Mouse (Mus musculus) MEL (cell line): ENCODE data around the gene Nt5c1a. TPM values are rescaled to one million over a fixed set of nuclear protein-coding genes. Genes with fewer than 3 reads are reported as not detected.

Source experiments
- DNase-seq: peaks from one replicate; pipeline ENCODE4 v3.0.0; 2011; ENCODE audit warnings: low read depth, low spot score
- H3K27ac ChIP-seq: 2 replicates; pipeline ENCODE4 v1.5.1; 2012; ENCODE audit warnings: low read depth, mild to moderate bottlenecking, control low read depth, low read length, moderate library complexity; ENCODE audit not compliant: control insufficient read depth
- H3K27me3 ChIP-seq, 2 experiments: fragments of 150-350 bp in 1 of 2; sonication (generic) in 1 of 2; 2 replicates each; pipeline ENCODE4 v1.6.1; 2012; ENCODE audit warnings: low read length in 2 of 2, mild to moderate bottlenecking in 2 of 2, improper control_type of control experiment in 1 of 2, moderate library complexity in 1 of 2; ENCODE audit not compliant: insufficient read depth in 2 of 2, control insufficient read depth in 1 of 2
- H3K36me3 ChIP-seq, 2 experiments: 2 replicates each; pipeline ENCODE4 v1.6.1; 2012 to 2014; ENCODE audit warnings: low read length in 2 of 2, improper control_type of control experiment in 1 of 2, inconsistent platforms in 1 of 2, mild to moderate bottlenecking in 1 of 2; ENCODE audit not compliant: insufficient read depth in 2 of 2, control insufficient read depth in 1 of 2
- H3K4me1 ChIP-seq, 2 experiments: fragments of 150-350 bp in 1 of 2; sonication (generic) in 1 of 2; 2 replicates each; pipeline ENCODE4 v1.6.1; 2012; ENCODE audit warnings: low read length in 2 of 2, improper control_type of control experiment in 1 of 2, mild to moderate bottlenecking in 1 of 2; ENCODE audit not compliant: insufficient read depth in 2 of 2, control insufficient read depth in 1 of 2
- H3K4me3 ChIP-seq, 2 experiments: fragments of 150-350 bp in 1 of 2; sonication (generic) in 1 of 2; 2 replicates each; pipeline ENCODE4 v1.5.1; 2012; ENCODE audit warnings: low read depth in 2 of 2, low read length in 2 of 2, mild to moderate bottlenecking in 2 of 2, moderate library complexity in 2 of 2, control low read depth in 1 of 2, improper control_type of control experiment in 1 of 2; ENCODE audit not compliant: control insufficient read depth in 1 of 2, insufficient read depth in 1 of 2
- H3K79me2 ChIP-seq: 2 replicates; pipeline ENCODE4 v1.6.1; 2012; ENCODE audit warnings: mild to moderate bottlenecking, low read length, moderate library complexity; ENCODE audit not compliant: control insufficient read depth, poor library complexity, insufficient read depth
- H3K9ac ChIP-seq: 2 replicates; pipeline ENCODE4 v1.6.1; 2012; ENCODE audit warnings: low read depth, mild to moderate bottlenecking, control low read depth, low read length, moderate library complexity; ENCODE audit not compliant: control insufficient read depth, poor library complexity, severe bottlenecking
- H3K9me3 ChIP-seq: fragments of 150-350 bp; sonication (generic); replicated peaks from 2 replicates; pipeline ENCODE4 v1.6.1; 2012; ENCODE audit warnings: mild to moderate bottlenecking, low read length, improper control_type of control experiment, moderate library complexity; ENCODE audit not compliant: insufficient read depth
- BHLHE40 ChIP-seq: IDR thresholded peaks from 2 replicates; pipeline ENCODE4 v1.6.1; 2012; ENCODE audit warnings: low read depth, mild to moderate bottlenecking, inconsistent platforms, low read length, improper control_type of control experiment, borderline replicate concordance
- CHD1 ChIP-seq: IDR thresholded peaks from 2 replicates; pipeline ENCODE4 v1.6.1; 2012; ENCODE audit warnings: low read depth, mild to moderate bottlenecking, inconsistent platforms, low read length, improper control_type of control experiment
- CHD2 ChIP-seq: IDR thresholded peaks from 2 replicates; pipeline ENCODE4 v1.6.1; 2011; ENCODE audit warnings: low read length, improper control_type of control experiment
- CTCF ChIP-seq, 3 experiments: IDR thresholded peaks in 2 of 3; conservative IDR thresholded peaks in 1 of 3; 2 replicates each; pipeline ENCODE4 v1.5.1; 2011 to 2012; ENCODE audit warnings: low read length in 3 of 3, low read depth in 2 of 3, mild to moderate bottlenecking in 2 of 3, improper control_type of control experiment in 1 of 3, inconsistent platforms in 1 of 3, mixed read lengths in 1 of 3, moderate library complexity in 1 of 3; ENCODE audit not compliant: control insufficient read depth in 1 of 3, insufficient read depth in 1 of 3, poor library complexity in 1 of 3, severe bottlenecking in 1 of 3
- E2F4 ChIP-seq: IDR thresholded peaks from 2 replicates; pipeline ENCODE4 v1.6.1; 2011; ENCODE audit warnings: low read depth, low read length, improper control_type of control experiment, borderline replicate concordance
- ELF1 ChIP-seq: IDR thresholded peaks from 2 replicates; pipeline ENCODE4 v1.6.1; 2014; ENCODE audit warnings: low read depth, mild to moderate bottlenecking, inconsistent platforms, low read length, improper control_type of control experiment, moderate library complexity
- EP300 ChIP-seq, 2 experiments: IDR thresholded peaks; 2 replicates each; pipeline ENCODE4 v1.6.1; 2011; ENCODE audit warnings: improper control_type of control experiment in 2 of 2, low read length in 2 of 2, low read depth in 1 of 2, mild to moderate bottlenecking in 1 of 2
- ETS1 ChIP-seq: IDR thresholded peaks from 2 replicates; pipeline ENCODE4 v1.6.1; 2012; ENCODE audit warnings: low read depth, mild to moderate bottlenecking, inconsistent platforms, low read length, improper control_type of control experiment, moderate library complexity
- GABPA ChIP-seq: IDR thresholded peaks from 2 replicates; pipeline ENCODE4 v1.6.1; 2012; ENCODE audit warnings: low read depth, mild to moderate bottlenecking, inconsistent platforms, low read length, improper control_type of control experiment, moderate library complexity
- GATA1 ChIP-seq: IDR thresholded peaks from 2 replicates; pipeline ENCODE4 v1.6.1; 2011; ENCODE audit warnings: low read depth, low read length, improper control_type of control experiment
- HCFC1 ChIP-seq: IDR thresholded peaks from 2 replicates; pipeline ENCODE4 v1.6.1; 2012; ENCODE audit warnings: low read depth, mild to moderate bottlenecking, inconsistent platforms, low read length, improper control_type of control experiment, moderate library complexity
- JUND ChIP-seq: IDR thresholded peaks from 2 replicates; pipeline ENCODE4 v1.6.1; 2011; ENCODE audit warnings: low read depth, mild to moderate bottlenecking, improper control_type of control experiment, low read length
- KAT2A ChIP-seq: conservative IDR thresholded peaks from 2 replicates; pipeline ENCODE4 v1.6.1; 2012; ENCODE audit warnings: low read depth, low read length, improper control_type of control experiment, inconsistent platforms
- MAFK ChIP-seq: IDR thresholded peaks from 2 replicates; pipeline ENCODE4 v1.6.1; 2011; ENCODE audit warnings: low read depth, mild to moderate bottlenecking, low read length, improper control_type of control experiment, borderline replicate concordance
- MAX ChIP-seq: IDR thresholded peaks from 2 replicates; pipeline ENCODE4 v1.6.1; 2011; ENCODE audit warnings: low read length, improper control_type of control experiment
- MAZ ChIP-seq: IDR thresholded peaks from 2 replicates; pipeline ENCODE4 v1.6.1; 2012; ENCODE audit warnings: low read depth, mild to moderate bottlenecking, inconsistent platforms, low read length, improper control_type of control experiment
- MEF2A ChIP-seq: IDR thresholded peaks from 2 replicates; pipeline ENCODE4 v1.6.1; 2014; ENCODE audit warnings: low read depth, mild to moderate bottlenecking, inconsistent platforms, low read length, improper control_type of control experiment; ENCODE audit not compliant: poor library complexity, insufficient replicate concordance, severe bottlenecking; ENCODE audit errors: extremely low read depth
- MXI1 ChIP-seq: IDR thresholded peaks from 2 replicates; pipeline ENCODE4 v1.6.1; 2011; ENCODE audit warnings: mild to moderate bottlenecking, low read depth, low read length, improper control_type of control experiment
- MYB ChIP-seq: IDR thresholded peaks from 2 replicates; pipeline ENCODE4 v1.6.1; 2011; ENCODE audit warnings: mild to moderate bottlenecking, low read depth, low read length, improper control_type of control experiment
- MYC ChIP-seq: IDR thresholded peaks from 2 replicates; pipeline ENCODE4 v1.6.1; 2011; ENCODE audit warnings: low read depth, mild to moderate bottlenecking, low read length, improper control_type of control experiment, moderate library complexity
- NRF1 ChIP-seq: IDR thresholded peaks from 2 replicates; pipeline ENCODE4 v1.6.1; 2014; ENCODE audit warnings: low read depth, mild to moderate bottlenecking, inconsistent platforms, low read length, improper control_type of control experiment, moderate library complexity; ENCODE audit not compliant: poor library complexity, insufficient read depth, severe bottlenecking
- POLR2AphosphoS2 ChIP-seq: IDR thresholded peaks from 2 replicates; pipeline ENCODE4 v1.6.1; 2011; ENCODE audit warnings: low read length, improper control_type of control experiment
- POLR2AphosphoS5 ChIP-seq: IDR thresholded peaks from 2 replicates; pipeline ENCODE4 v1.6.1; 2012; ENCODE audit warnings: low read depth, borderline replicate concordance, mild to moderate bottlenecking, inconsistent platforms, low read length, moderate library complexity, mixed read lengths
- RAD21 ChIP-seq: IDR thresholded peaks from 2 replicates; pipeline ENCODE4 v1.6.1; 2011; ENCODE audit warnings: mild to moderate bottlenecking, low read depth, low read length, improper control_type of control experiment
- RCOR1 ChIP-seq: IDR thresholded peaks from 2 replicates; pipeline ENCODE4 v1.6.1; 2012; ENCODE audit warnings: low read depth, mild to moderate bottlenecking, inconsistent platforms, low read length, improper control_type of control experiment
- SIN3A ChIP-seq: IDR thresholded peaks from 2 replicates; pipeline ENCODE4 v1.6.1; 2012; ENCODE audit warnings: low read length, improper control_type of control experiment, inconsistent platforms
- SMC3 ChIP-seq: IDR thresholded peaks from 2 replicates; pipeline ENCODE4 v1.6.1; 2011; ENCODE audit warnings: low read depth, low read length, improper control_type of control experiment
- TAL1 ChIP-seq: IDR thresholded peaks from 2 replicates; pipeline ENCODE4 v1.6.1; 2012; ENCODE audit warnings: mild to moderate bottlenecking, inconsistent platforms, low read length, moderate library complexity, mixed read lengths
- TBP ChIP-seq: IDR thresholded peaks from 2 replicates; pipeline ENCODE4 v1.8.0; 2011; ENCODE audit warnings: low read depth, low read length, improper control_type of control experiment
- TCF12 ChIP-seq: IDR thresholded peaks from 2 replicates; pipeline ENCODE4 v1.6.1; 2014; ENCODE audit warnings: low read depth, mild to moderate bottlenecking, inconsistent platforms, low read length, improper control_type of control experiment, moderate library complexity
- UBTF ChIP-seq: IDR thresholded peaks from 2 replicates; pipeline ENCODE4 v1.6.1; 2012; ENCODE audit warnings: low read depth, mild to moderate bottlenecking, inconsistent platforms, low read length, improper control_type of control experiment, moderate library complexity, borderline replicate concordance; ENCODE audit not compliant: insufficient read depth
- USF1 ChIP-seq: IDR thresholded peaks from 2 replicates; pipeline ENCODE4 v1.6.1; 2014; ENCODE audit warnings: low read depth, mild to moderate bottlenecking, inconsistent platforms, low read length, improper control_type of control experiment, moderate library complexity
- USF2 ChIP-seq, 2 experiments: IDR thresholded peaks; 2 replicates each; pipeline ENCODE4 v1.6.1; 2011 to 2012; ENCODE audit warnings: improper control_type of control experiment in 2 of 2, low read length in 2 of 2, borderline replicate concordance in 1 of 2, inconsistent platforms in 1 of 2, low read depth in 1 of 2, mild to moderate bottlenecking in 1 of 2; ENCODE audit not compliant: insufficient read depth in 1 of 2
- ZC3H11A ChIP-seq: IDR thresholded peaks from 2 replicates; pipeline ENCODE4 v1.6.1; 2012; ENCODE audit warnings: low read depth, mild to moderate bottlenecking, inconsistent platforms, low read length, improper control_type of control experiment
- ZMIZ1 ChIP-seq: IDR thresholded peaks from 2 replicates; pipeline ENCODE4 v1.6.1; 2012; ENCODE audit warnings: low read depth, mild to moderate bottlenecking, inconsistent platforms, low read length, improper control_type of control experiment, moderate library complexity
- ZNF384 ChIP-seq: IDR thresholded peaks from 2 replicates; pipeline ENCODE4 v1.6.1; 2012; ENCODE audit warnings: low read depth, mild to moderate bottlenecking, inconsistent platforms, low read length, improper control_type of control experiment
- polyA plus RNA-seq, 2 experiments: library from polyadenylated mRNA; stranded (reverse) in 1 of 2; unstranded in 1 of 2; fragments of >175 nt in 1 of 2; fragments of >200 nt in 1 of 2; gene quantifications; 2 replicates each; pipeline versions ENCODE4 v1.2.1 to v1.2.4; 2012; ENCODE audit warnings: low replicate concordance in 2 of 2, low read depth in 1 of 2; ENCODE audit not compliant: insufficient read length in 2 of 2, insufficient read depth in 1 of 2, missing spikeins in 1 of 2
- total RNA-seq: library from RNA; depleted of rRNA; stranded (reverse); fragments of 300-350 nt; gene quantifications from 2 replicates; pipeline ENCODE4 v1.2.3, GENCODE M21; 2012

Nt5c1a gene
- total and polyA plus RNA-seq, 3 experiments, result not detected

DNA sequence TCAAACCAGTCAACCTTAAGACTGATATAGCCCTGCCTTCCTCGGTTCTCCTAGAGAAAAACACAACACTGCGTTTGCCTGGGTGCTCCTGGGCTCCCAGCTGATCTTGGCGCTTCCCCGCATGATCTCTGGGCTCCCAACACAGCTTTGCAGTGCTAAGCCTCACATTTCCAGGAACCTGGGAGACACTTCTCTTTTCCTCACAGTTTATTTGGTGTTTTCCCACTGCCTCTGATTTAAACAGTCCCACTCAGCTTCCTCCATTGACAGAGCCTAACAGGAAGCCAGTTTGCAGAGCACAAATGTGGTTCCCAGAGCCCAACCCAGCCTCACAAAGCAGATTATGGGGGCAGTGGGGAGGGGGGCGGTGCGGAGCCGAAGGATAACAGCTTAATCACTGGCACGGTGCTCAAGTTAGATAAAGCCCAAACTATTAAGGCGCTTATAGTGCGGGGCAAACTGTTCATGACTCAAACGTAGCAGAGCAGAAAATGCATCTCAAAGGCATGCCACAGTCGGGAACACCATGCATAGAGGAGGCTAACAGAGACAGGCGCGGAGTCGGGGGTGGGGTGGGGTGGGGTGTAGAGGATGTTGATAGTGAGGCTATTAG lies 38.9 kb upstream of the Nt5c1a start:
- Histone ChIP-seq H3K79me2 (no peaks in the 10 kb centered on the region), H3K9ac (no peak overlapping the region; the same call in 1 of the 2 replicates), H3K36me3 (peaks cover 0 to 15% of the 10 kb centered on the region in 2 experiments; a peak in 2 of 4 replicates), H3K27ac (no peak overlapping the region), H3K4me3 (peak overlapping the region; percentile 0 to 21; a peak in 1 of 4 replicates), H3K27me3 (peaks cover 3 to 4% of the 10 kb centered on the region in 2 experiments), H3K4me1 (peaks cover 0 to 22% of the 10 kb centered on the region in 2 experiments; a peak in 3 of 4 replicates), H3K9me3 (no peaks in the 10 kb centered on the region)
- DNase-seq, result peak; percentile 77
- TF ChIP-seq MYB (no peak), E2F4 (no peak), SIN3A (peak; percentile 39; the same call in 1 of the 2 replicates), RAD21 (no peak), JUND (no peak), GABPA (no peak), ETS1 (peak; percentile 29; the same call in 1 of the 2 replicates), SMC3 (no peak), CTCF (IDR thresholded peaks at IDR 0.05 in 2 of 3, conservative IDR thresholded peaks at IDR 0.05 in 1 of 3; ENCODE audit: control insufficient read depth in 1 of 3, insufficient read depth in 1 of 3, low read depth in 2 of 3, low read length in 3 of 3, poor library complexity in 1 of 3, severe bottlenecking in 1 of 3) (no peak), USF2 (IDR thresholded peaks at IDR 0.05; ENCODE audit: borderline replicate concordance in 1 of 2, insufficient read depth in 1 of 2, low read depth in 1 of 2, low read length in 2 of 2) (no peak), RCOR1 (peak; percentile 64; the same call in 1 of the 2 replicates), UBTF (no peak), ZNF384 (no peak), GATA1 (peak; percentile 60), USF1 (no peak), TAL1 (peak; percentile 21; the same call in 1 of the 2 replicates), MXI1 (no peak), ZMIZ1 (no peak), HCFC1 (no peak), ZC3H11A (no peak), POLR2AphosphoS5 (no peak), NRF1 (no peak), POLR2AphosphoS2 (no peak), CHD2 (no peak), EP300 (IDR thresholded peaks at IDR 0.05; ENCODE audit: low read depth in 1 of 2, low read length in 2 of 2) (peak; percentile 74 to 76), KAT2A (no peak), MAX (no peak), MYC (no peak), CHD1 (no peak), ELF1 (peak; percentile 31; the same call in 1 of the 2 replicates), BHLHE40 (no peak), TCF12 (peak; percentile 71), TBP (no peak), MAZ (peak; percentile 80; the same call in 1 of the 2 replicates), MAFK (no peak), MEF2A (no peak)
